Mouse (Mus musculus) midbrain, embryonic 14.5 days (tissue): ENCODE data around the gene Aspm. TPM values are rescaled to one million over a fixed set of nuclear protein-coding genes. Genes with fewer than 3 reads are reported as not detected.
"Not testable (repeated sequence)": the region's sequence is repeated elsewhere in the genome, so short reads cannot be mapped to it uniquely, and the experiment has no call there.

Experiments
- ATAC-seq: fragments of 200-750 bp; cut with Nextera tagmentation; 2 replicates; pipeline ENCODE4 v1.8.0; 2017; ENCODE audit warnings: moderate number of reproducible peaks, moderate library complexity; ENCODE audit not compliant: low FRiP score, low TSS enrichment
- DNase-seq: peaks from one replicate; pipeline ENCODE4 v3.0.0-alpha.2; 2015
- H3K27ac ChIP-seq: fragments of 300-500 bp; sonication (generic); replicated peaks from 2 replicates; pipeline ENCODE4 v1.5.1; 2014; ENCODE audit warnings: mild to moderate bottlenecking, low read depth, low read length, moderate library complexity
- H3K27me3 ChIP-seq: fragments of 300-500 bp; sonication (generic); 2 replicates; pipeline ENCODE4 v1.6.1; 2014; ENCODE audit warnings: low read length, control low read depth, mixed read lengths; ENCODE audit not compliant: control insufficient read depth, insufficient read depth
- H3K36me3 ChIP-seq: fragments of 300-500 bp; sonication (generic); 2 replicates; pipeline ENCODE4 v1.6.1; 2014; ENCODE audit warnings: low read length, control low read depth; ENCODE audit not compliant: control insufficient read depth, insufficient read depth
- H3K4me1 ChIP-seq: fragments of 300-500 bp; sonication (generic); 2 replicates; pipeline ENCODE4 v1.6.1; 2014; ENCODE audit warnings: mild to moderate bottlenecking, antibody characterized with exemption, low read length, control low read depth; ENCODE audit not compliant: control insufficient read depth, insufficient read depth
- H3K4me2 ChIP-seq: fragments of 300-500 bp; sonication (generic); 2 replicates; pipeline ENCODE4 v1.6.1; 2014; ENCODE audit warnings: mild to moderate bottlenecking, low read length, moderate library complexity
- H3K4me3 ChIP-seq: fragments of 300-500 bp; sonication (generic); replicated peaks from 2 replicates; pipeline ENCODE4 v1.5.1; 2014; ENCODE audit warnings: low read depth, low read length
- H3K9ac ChIP-seq: fragments of 300-500 bp; sonication (generic); replicated peaks from 2 replicates; pipeline ENCODE4 v1.6.1; 2014; ENCODE audit warnings: mild to moderate bottlenecking, low read length, moderate library complexity
- H3K9me3 ChIP-seq: fragments of 300-500 bp; sonication (generic); 2 replicates; pipeline ENCODE4 v1.6.1; 2016; ENCODE audit warnings: low read length, control low read depth, mixed read lengths; ENCODE audit not compliant: control insufficient read depth
- WGBS: fragments of 180-500 bp; shearing (Covaris S2); extraction: QIAGEN DNeasy Blood & Tissue Kit; methylation state at CpG from one replicate; pipeline ENCODE4 v1.1.7; 2014; 5-methylcytosine and 5-hydroxymethylcytosine counted together
- polyA plus RNA-seq: library from polyadenylated mRNA; unstranded; fragments of >200 nt; fragmentation: Nextera tagmentation; extraction: Ambion mirVana; gene quantifications from 2 replicates; pipeline ENCODE4 v1.2.1, GENCODE M21; 2014

Aspm gene
- polyA plus RNA-seq, 1 experiment from 2014 or later: 6.1 TPM

GRCm38 (mm10) chr1:139423931-139424330 is 30.6 kb upstream of the Aspm start:
- WGBS: 55% methylated on average over 10 of the region's 10 CpGs

GRCm38 (mm10) chr1:139425006-139425405 is 29.6 kb upstream of the Aspm start:
- no peak for ATAC-seq
- Histone ChIP-seq H3K9me3 (no peaks in the 10 kb centered on the region), H3K4me2 (peak overlapping the region; percentile 71), H3K4me3 (peak overlapping the region; percentile 25), H3K27ac (no peak overlapping the region), H3K27me3 (no peaks in the 10 kb centered on the region), H3K9ac (peak overlapping the region; percentile 4; the same call in 1 of the 2 replicates), H3K36me3 (peaks cover 9% of the 10 kb centered on the region), H3K4me1 (peaks cover 37% of the 10 kb centered on the region)
- WGBS: 28% methylated on average over 3 of the region's 3 CpGs
- peak; percentile 53 for DNase-seq

More at GRCm38 (mm10) chr1:139423931-139424330, 30.6 kb upstream of the Aspm start:
- Histone ChIP-seq H3K36me3 (peaks cover under 1% of the 10 kb centered on the region), H3K27me3 (no peaks in the 10 kb centered on the region), H3K9me3 (no peaks in the 10 kb centered on the region), H3K4me3 (peak overlapping the region; percentile 85), H3K9ac (peak overlapping the region; percentile 9; the same call in 1 of the 2 replicates), H3K27ac (no peak overlapping the region), H3K4me1 (peaks cover 37% of the 10 kb centered on the region), H3K4me2 (peak overlapping the region; percentile 71)
- DNase-seq (no peak), ATAC-seq (no peak)

- DNase-seq: peak; percentile 88
- Histone ChIP-seq H3K4me1 (no peaks in the 10 kb centered on the region), H3K4me2 (no peak overlapping the region), H3K36me3 (peaks cover 58% of the 10 kb centered on the region), H3K27me3 (no peaks in the 10 kb centered on the region), H3K27ac (no peak overlapping the region), H3K9ac (no peak overlapping the region), H3K4me3 (no peak overlapping the region), H3K9me3 (no peaks in the 10 kb centered on the region)
- peak; percentile 71; the same call in 1 of the 2 replicates for ATAC-seq
Observed at GRCm38 (mm10) chr1:139438373-139438772, 16.2 kb upstream of the Aspm start.

- peaks cover 54% of the 10 kb centered on the region for H3K36me3 ChIP-seq
- H3K9me3 ChIP-seq, H3K4me3 ChIP-seq, H3K4me2 ChIP-seq, ATAC-seq, DNase-seq, H3K9ac ChIP-seq, H3K27ac ChIP-seq, H3K27me3 ChIP-seq, H3K4me1 ChIP-seq: not testable (repeated sequence)
- 93% methylated on average over 9 of the region's 9 CpGs for WGBS
Observed at GRCm38 (mm10) chr1:139443103-139443502, 11.5 kb upstream of the Aspm start.

GRCm38 (mm10) chr1:139455226-139455869 is 776 bp downstream of the Aspm start:
- no peaks in the 10 kb centered on the region for H3K9me3 ChIP-seq
- no peak overlapping the region for H3K27ac ChIP-seq
- peak overlapping the region; percentile 36 for H3K9ac ChIP-seq
- 1% methylated on average over 17 of the region's 17 CpGs for WGBS
- H3K4me2 ChIP-seq: peak overlapping the region; percentile 85
- peaks cover 3% of the 10 kb centered on the region; the same call in 1 of the 2 replicates for H3K4me1 ChIP-seq
- 0 out of 2 replicates have a peak, but pooled peaks cover 4% of the 10 kb centered on the region for H3K36me3 ChIP-seq
- DNase-seq: no peak
- no peaks in the 10 kb centered on the region for H3K27me3 ChIP-seq
- H3K4me3 ChIP-seq: peak overlapping the region; percentile 58
- peak; percentile 6 for ATAC-seq

- no peak overlapping the region for H3K4me2 ChIP-seq
- no peak for ATAC-seq
- WGBS: 87% methylated on average over 5 of the region's 5 CpGs
Observed at GRCm38 (mm10) chr1:139460807-139461206, 6.2 kb downstream of the Aspm start.

GRCm38 (mm10) chr1:139465936-139466335 is 11.4 kb downstream of the Aspm start:
- DNase-seq (no peak), ATAC-seq (no peak)
- 93% methylated on average over 11 of the region's 11 CpGs for WGBS
- no peaks in the 10 kb centered on the region for H3K9me3 ChIP-seq
- H3K27me3 ChIP-seq: no peaks in the 10 kb centered on the region
- H3K4me2 ChIP-seq: no peak overlapping the region
- no peaks in the 10 kb centered on the region for H3K4me1 ChIP-seq
- 0 out of 2 replicates have a peak, but pooled peaks cover 9% of the 10 kb centered on the region for H3K36me3 ChIP-seq
- H3K27ac ChIP-seq: no peak overlapping the region
- no peak overlapping the region for H3K9ac ChIP-seq
- H3K4me3 ChIP-seq: no peak overlapping the region

More at GRCm38 (mm10) chr1:139460807-139461206, 6.2 kb downstream of the Aspm start:
- Histone ChIP-seq H3K4me3 (no peak overlapping the region), H3K9me3 (no peaks in the 10 kb centered on the region), H3K36me3 (0 out of 2 replicates have a peak, but pooled peaks cover 9% of the 10 kb centered on the region), H3K27ac (no peak overlapping the region), H3K27me3 (no peaks in the 10 kb centered on the region), H3K9ac (no peak overlapping the region), H3K4me1 (no peaks in the 10 kb centered on the region)
- no peak for DNase-seq

GRCm38 (mm10) chr1:139478898-139479297 is 24.3 kb downstream of the Aspm start:
- H3K36me3 ChIP-seq: peaks cover 21% of the 10 kb centered on the region
- H3K27ac ChIP-seq: no peak overlapping the region
- ATAC-seq: no peak
- no peaks in the 10 kb centered on the region for H3K27me3 ChIP-seq
- H3K4me1 ChIP-seq: no peaks in the 10 kb centered on the region
- peak; percentile 17 for DNase-seq
- no peaks in the 10 kb centered on the region for H3K9me3 ChIP-seq
- H3K4me2 ChIP-seq: no peak overlapping the region
- no peak overlapping the region for H3K9ac ChIP-seq
- no peak overlapping the region for H3K4me3 ChIP-seq
- WGBS: 91% methylated on average over 11 of the region's 11 CpGs

GRCm38 (mm10) chr1:139480246-139480645 is 25.7 kb downstream of the Aspm start:
- peaks cover 12% of the 10 kb centered on the region for H3K36me3 ChIP-seq
- 96% methylated on average over 8 of the region's 8 CpGs for WGBS
- no peak for ATAC-seq

More at GRCm38 (mm10) chr1:139480246-139480645, 25.7 kb downstream of the Aspm start:
- H3K9ac ChIP-seq: no peak overlapping the region
- no peak overlapping the region for H3K4me2 ChIP-seq
- no peaks in the 10 kb centered on the region for H3K27me3 ChIP-seq
- no peaks in the 10 kb centered on the region for H3K9me3 ChIP-seq
- no peak overlapping the region for H3K4me3 ChIP-seq
- DNase-seq: peak; percentile 2
- no peak overlapping the region for H3K27ac ChIP-seq
- H3K4me1 ChIP-seq: no peaks in the 10 kb centered on the region
